Mouse (Mus musculus) lung, embryonic 14.5 days (tissue): ENCODE measurements around the gene Lmtk2. TPM values are rescaled to one million over a fixed set of nuclear protein-coding genes. Genes with fewer than 3 reads are reported as not detected.

ENCODE experiments used
- ATAC-seq: fragments of 200-750 bp; cut with Nextera tagmentation; 2 replicates; pipeline ENCODE4 v1.8.0; 2017; ENCODE audit warnings: mild to moderate bottlenecking, moderate TSS enrichment, moderate library complexity; ENCODE audit not compliant: insufficient read depth
- DNase-seq: peaks from one replicate; pipeline ENCODE4 v3.0.0-alpha.2; 2015
- H3K27ac ChIP-seq: fragments of 300-500 bp; sonication (generic); 2 replicates; pipeline ENCODE4 v1.5.1; 2014; ENCODE audit warnings: low read depth, mild to moderate bottlenecking, moderate library complexity
- H3K27me3 ChIP-seq: fragments of 300-500 bp; sonication (generic); 2 replicates; pipeline ENCODE4 v1.6.1; 2014; ENCODE audit warnings: low read length, control low read depth; ENCODE audit not compliant: insufficient read depth
- H3K36me3 ChIP-seq: fragments of 300-500 bp; sonication (generic); 2 replicates; pipeline ENCODE4 v1.6.1; 2014; ENCODE audit warnings: control low read depth; ENCODE audit not compliant: insufficient read depth
- H3K4me1 ChIP-seq: fragments of 300-500 bp; sonication (generic); 2 replicates; pipeline ENCODE4 v1.6.1; 2014; ENCODE audit warnings: antibody characterized with exemption, control low read depth; ENCODE audit not compliant: insufficient read depth
- H3K4me2 ChIP-seq: fragments of 300-500 bp; sonication (generic); 2 replicates; pipeline ENCODE4 v1.6.1; 2014; ENCODE audit warnings: mild to moderate bottlenecking
- H3K4me3 ChIP-seq: fragments of 300-500 bp; sonication (generic); 2 replicates; pipeline ENCODE4 v1.5.1; 2014; ENCODE audit warnings: low read depth, low read length
- H3K9ac ChIP-seq: fragments of 300-500 bp; sonication (generic); 2 replicates; pipeline ENCODE4 v1.6.1; 2014
- H3K9me3 ChIP-seq: fragments of 300-500 bp; sonication (generic); 2 replicates; pipeline ENCODE4 v1.6.1; 2016; ENCODE audit warnings: low read depth, low read length, control low read depth
- CTCF ChIP-seq: IDR thresholded peaks from 2 replicates; pipeline ENCODE4 v1.5.1; 2016; ENCODE audit warnings: antibody characterized with exemption, low read depth
- WGBS: fragments of 180-500 bp; shearing (Covaris S2); extraction: QIAGEN DNeasy Blood & Tissue Kit; methylation state at CpG from one replicate; pipeline ENCODE4 v1.1.7; 2014; 5-methylcytosine and 5-hydroxymethylcytosine counted together
- polyA plus RNA-seq: library from polyadenylated mRNA; unstranded; fragments of >200 nt; fragmentation: Nextera tagmentation; extraction: Ambion mirVana; gene quantifications from 2 replicates; pipeline ENCODE4 v1.2.1, GENCODE M21; 2014

The Lmtk2 gene
- polyA plus RNA-seq, 1 experiment from 2014 or later: 5.3 TPM

DNA sequence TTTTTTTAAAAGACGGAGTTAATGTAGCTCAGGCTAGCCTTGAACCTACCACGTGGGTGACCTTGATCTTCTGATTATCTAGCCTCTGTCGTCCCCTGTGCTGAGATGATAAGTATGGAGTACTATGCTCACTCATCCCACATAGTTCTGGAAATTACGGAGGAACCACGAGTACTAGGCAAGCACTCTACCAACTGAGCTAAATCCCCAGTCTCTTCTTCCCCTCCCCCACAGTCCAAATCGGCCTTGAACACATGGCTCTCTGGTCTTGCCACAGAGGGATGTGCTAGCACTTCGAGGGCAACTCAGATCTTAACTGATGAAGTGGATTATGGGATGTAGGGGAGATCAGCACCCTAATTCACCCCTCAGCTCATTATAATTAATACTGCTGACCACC, 117.8 kb downstream of the Lmtk2 start:
- Histone ChIP-seq H3K4me2 (no peak overlapping the region), H3K4me3 (no peak overlapping the region), H3K36me3 (peaks cover 9% of the 10 kb centered on the region; the same call in 1 of the 2 replicates), H3K27me3 (no peaks in the 10 kb centered on the region), H3K9me3 (no peaks in the 10 kb centered on the region), H3K9ac (no peak overlapping the region), H3K27ac (no peak overlapping the region), H3K4me1 (0 out of 2 replicates have a peak, but pooled peaks cover 6% of the 10 kb centered on the region)
- 85% methylated on average over 7 of the region's 7 CpGs for WGBS
- TF ChIP-seq CTCF: no peak
- no peak for DNase-seq
- no peak for ATAC-seq

- no peak overlapping the region for H3K4me2 ChIP-seq
- DNase-seq: peak; percentile 25
Measured at GRCm38 (mm10) chr5:144219306-144219705, 119.1 kb downstream of the Lmtk2 start.

DNA sequence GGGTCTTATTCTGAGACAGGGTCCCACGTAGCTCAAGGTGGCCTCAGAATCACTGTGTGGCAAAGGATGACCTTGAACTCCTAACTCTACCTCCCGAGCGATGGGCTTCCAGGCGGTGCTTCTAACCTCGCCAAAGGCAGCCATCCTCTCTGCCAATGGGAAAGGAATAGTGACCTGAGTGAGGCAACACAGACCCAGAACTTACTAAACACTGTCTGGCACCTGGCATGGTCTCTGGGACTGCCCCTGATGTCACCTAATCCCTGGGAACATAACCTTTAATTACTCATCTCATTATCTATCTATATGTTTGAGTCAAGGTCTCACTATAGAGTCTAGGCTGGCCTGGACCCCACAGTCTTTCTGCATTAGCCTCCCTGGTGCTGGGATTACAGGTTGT, 119.7 kb downstream of the Lmtk2 start:
- 79% methylated on average over 5 of the region's 5 CpGs for WGBS

More at GRCm38 (mm10) chr5:144219306-144219705, 119.1 kb downstream of the Lmtk2 start:
- no peak for TF ChIP-seq CTCF
- Histone ChIP-seq H3K4me1 (0 out of 2 replicates have a peak, but pooled peaks cover 6% of the 10 kb centered on the region), H3K27ac (no peak overlapping the region), H3K9ac (no peak overlapping the region), H3K4me3 (no peak overlapping the region), H3K9me3 (no peaks in the 10 kb centered on the region), H3K36me3 (no peaks in the 10 kb centered on the region; the same call in 1 of the 2 replicates), H3K27me3 (no peaks in the 10 kb centered on the region)
- 64% methylated on average over 12 of the region's 12 CpGs for WGBS
- no peak for ATAC-seq

DNA sequence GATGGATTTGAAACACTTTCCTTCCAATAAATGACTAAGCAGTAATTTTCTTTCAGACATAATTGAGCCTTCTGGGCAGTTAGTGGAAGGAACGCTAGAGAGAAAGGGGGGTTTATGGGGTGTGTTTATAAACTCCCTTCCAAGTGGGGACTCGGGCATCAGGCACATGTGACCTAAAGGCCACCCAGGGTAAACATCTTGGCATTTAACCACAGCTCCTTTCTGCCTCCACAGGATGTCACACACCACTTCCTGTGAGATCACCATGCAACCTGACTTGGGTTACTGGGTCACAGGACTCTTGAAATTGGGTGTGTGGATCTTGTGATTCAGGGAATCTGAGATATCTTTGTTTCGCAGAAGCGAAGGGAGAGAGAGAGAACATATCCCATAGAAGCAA, 121.1 kb downstream of the Lmtk2 start:
- Histone ChIP-seq H3K9me3 (no peaks in the 10 kb centered on the region), H3K27me3 (no peaks in the 10 kb centered on the region), H3K4me3 (no peak overlapping the region), H3K36me3 (no peaks in the 10 kb centered on the region; the same call in 1 of the 2 replicates), H3K9ac (no peak overlapping the region), H3K27ac (no peak overlapping the region), H3K4me1 (0 out of 2 replicates have a peak, but pooled peaks cover 6% of the 10 kb centered on the region), H3K4me2 (no peak overlapping the region; the same call in 1 of the 2 replicates)
- 50% methylated on average over 4 of the region's 4 CpGs for WGBS
- ATAC-seq (no peak), DNase-seq (no peak)
- no peak for TF ChIP-seq CTCF

More for the DNA sequence above, 119.7 kb downstream of the Lmtk2 start:
- Histone ChIP-seq H3K27me3 (no peaks in the 10 kb centered on the region), H3K9me3 (no peaks in the 10 kb centered on the region), H3K27ac (no peak overlapping the region), H3K4me3 (no peak overlapping the region), H3K4me2 (no peak overlapping the region), H3K9ac (no peak overlapping the region), H3K36me3 (no peaks in the 10 kb centered on the region; the same call in 1 of the 2 replicates), H3K4me1 (0 out of 2 replicates have a peak, but pooled peaks cover 6% of the 10 kb centered on the region)
- DNase-seq (no peak), ATAC-seq (no peak)
- TF ChIP-seq CTCF: no peak

- H3K4me2 ChIP-seq: peak overlapping the region; percentile 67
- under 1% methylated on average over 25 of the region's 25 CpGs for WGBS
- DNase-seq (peak; percentile 68), ATAC-seq (peak; percentile 73)
- H3K9ac ChIP-seq: peak overlapping the region; percentile 60
- peak overlapping the region; percentile 54 for H3K4me3 ChIP-seq
- 0 out of 2 replicates have a peak, but pooled peaks cover 6% of the 10 kb centered on the region for H3K4me1 ChIP-seq
- H3K27me3 ChIP-seq: no peaks in the 10 kb centered on the region
- H3K9me3 ChIP-seq: no peaks in the 10 kb centered on the region
- H3K36me3 ChIP-seq: no peaks in the 10 kb centered on the region
- TF ChIP-seq CTCF: no peak
- H3K27ac ChIP-seq: no peak overlapping the region
Measured at GRCm38 (mm10) chr5:144222811-144223502, 122.7 kb downstream of the Lmtk2 start.

GRCm38 (mm10) chr5:144223503-144223862, 123.2 kb downstream of the Lmtk2 start, which contains the start of gene Tecpr1:
TSS of gene Tecpr1 (minus strand) at chr5:144223615.
- DNase-seq (peak; percentile 98), ATAC-seq (peak; percentile 98)
- H3K4me3 ChIP-seq: peak within 1 kb of the TSS; percentile 54
- TF ChIP-seq CTCF: peak; percentile 30; the same call in 1 of the 2 replicates
- H3K4me2 ChIP-seq: peak within 1 kb of the TSS; percentile 67
- H3K36me3 ChIP-seq: no peaks in the 10 kb centered on the region
- peak within 1 kb of the TSS; percentile 51; the same call in 1 of the 2 replicates for H3K27ac ChIP-seq
- H3K4me1 ChIP-seq: 0 out of 2 replicates have a peak, but pooled peaks cover 6% of the 10 kb centered on the region
- H3K9me3 ChIP-seq: no peaks in the 10 kb centered on the region
- peak within 1 kb of the TSS; percentile 60 for H3K9ac ChIP-seq
- no peaks in the 10 kb centered on the region for H3K27me3 ChIP-seq
- WGBS: under 1% methylated on average over 37 of the region's 37 CpGs
